Mouse (Mus musculus) limb, embryonic 14.5 days (tissue): ENCODE measurements around the gene Npas3. TPM values are rescaled to one million over a fixed set of nuclear protein-coding genes. Genes with fewer than 3 reads are reported as not detected.

ENCODE experiments used
- ATAC-seq: fragments of 200-750 bp; cut with Nextera tagmentation; 2 replicates; pipeline ENCODE4 v1.8.0; 2017; ENCODE audit warnings: low read depth, moderate number of reproducible peaks, moderate TSS enrichment; ENCODE audit not compliant: low FRiP score
- DNase-seq: peaks from one replicate; pipeline ENCODE4 v3.0.0-alpha.2; 2015; ENCODE audit warnings: low spot score
- H3K27ac ChIP-seq: fragments of 300-500 bp; sonication (generic); replicated peaks from 2 replicates; pipeline ENCODE4 v1.5.1; 2014; ENCODE audit warnings: low read depth, mild to moderate bottlenecking, low read length, moderate library complexity, mixed read lengths
- H3K27me3 ChIP-seq: fragments of 300-500 bp; sonication (generic); 2 replicates; pipeline ENCODE4 v1.6.1; 2014; ENCODE audit warnings: low read length, mixed read lengths; ENCODE audit not compliant: control insufficient read depth, insufficient read depth
- H3K36me3 ChIP-seq: fragments of 300-500 bp; sonication (generic); 2 replicates; pipeline ENCODE4 v1.6.1; 2014; ENCODE audit warnings: mild to moderate bottlenecking, low read length, moderate library complexity, mixed read lengths; ENCODE audit not compliant: control insufficient read depth, insufficient read depth
- H3K4me1 ChIP-seq: fragments of 300-500 bp; sonication (generic); 2 replicates; pipeline ENCODE4 v1.6.1; 2014; ENCODE audit warnings: antibody characterized with exemption, low read length, mixed read lengths; ENCODE audit not compliant: control insufficient read depth, insufficient read depth
- H3K4me2 ChIP-seq: fragments of 300-500 bp; sonication (generic); replicated peaks from 2 replicates; pipeline ENCODE4 v1.6.1; 2014; ENCODE audit warnings: low read depth, mild to moderate bottlenecking, low read length, moderate library complexity; ENCODE audit not compliant: severe bottlenecking
- H3K4me3 ChIP-seq: fragments of 300-500 bp; sonication (generic); replicated peaks from 2 replicates; pipeline ENCODE4 v1.5.1; 2014; ENCODE audit warnings: low read length
- H3K9ac ChIP-seq: fragments of 300-500 bp; sonication (generic); 2 replicates; pipeline ENCODE4 v1.6.1; 2014; ENCODE audit warnings: mild to moderate bottlenecking, low read depth, low read length, moderate library complexity; ENCODE audit not compliant: severe bottlenecking
- H3K9me3 ChIP-seq: fragments of 300-500 bp; sonication (generic); 2 replicates; pipeline ENCODE4 v1.6.1; 2016; ENCODE audit warnings: low read length; ENCODE audit not compliant: control insufficient read depth
- POLR2A ChIP-seq: fragments of 200-500 bp; IDR thresholded peaks from 2 replicates; pipeline ENCODE4 v1.8.0; 2012; ENCODE audit warnings: inconsistent platforms, mild to moderate bottlenecking, moderate library complexity, borderline replicate concordance; ENCODE audit not compliant: insufficient read depth, insufficient read length; ENCODE audit errors: extremely low read depth
- WGBS: fragments of 180-500 bp; shearing (Covaris S2); extraction: QIAGEN DNeasy Blood & Tissue Kit; methylation state at CpG from one replicate; pipeline ENCODE4 v1.1.7; 2014; 5-methylcytosine and 5-hydroxymethylcytosine counted together
- polyA plus RNA-seq, 2 experiments: library from polyadenylated mRNA; depleted of rRNA in 1 of 2; stranded (reverse) in 1 of 2; unstranded in 1 of 2; fragments of >200 nt; fragmentation: Nextera tagmentation in 1 of 2; extraction: Ambion mirVana in 1 of 2; gene quantifications; 2 replicates each; pipeline versions ENCODE4 v1.2.1 to v1.2.3; 2012 to 2014

The Npas3 gene
- polyA plus RNA-seq, 2 experiments, result 5.3 to 5.9 TPM

GRCm38 (mm10) chr12:53527046-53527445 lies 278.6 kb downstream of the Npas3 start:
- no peak overlapping the region for H3K9ac ChIP-seq
- no peak for ATAC-seq
- H3K4me2 ChIP-seq, result no peak overlapping the region
- no peaks in the 10 kb centered on the region for H3K4me1 ChIP-seq
- no peak overlapping the region for H3K27ac ChIP-seq
- TF ChIP-seq POLR2A, result no peak
- H3K4me3 ChIP-seq, result no peak overlapping the region
- no peaks in the 10 kb centered on the region for H3K36me3 ChIP-seq
- 50% methylated on average over 3 of the region's 3 CpGs for WGBS
- H3K9me3 ChIP-seq, result no peaks in the 10 kb centered on the region
- H3K27me3 ChIP-seq, result no peaks in the 10 kb centered on the region
- no peak for DNase-seq

- no peaks in the 10 kb centered on the region for H3K36me3 ChIP-seq
- ATAC-seq (no peak), DNase-seq (no peak)
- 93% methylated on average over 2 of the region's 2 CpGs for WGBS
- no peak overlapping the region for H3K4me2 ChIP-seq
- no peak overlapping the region for H3K4me3 ChIP-seq
- TF ChIP-seq POLR2A, result no peak
- no peak overlapping the region for H3K9ac ChIP-seq
- no peaks in the 10 kb centered on the region for H3K9me3 ChIP-seq
- no peaks in the 10 kb centered on the region for H3K27me3 ChIP-seq
- no peak overlapping the region for H3K27ac ChIP-seq
- no peaks in the 10 kb centered on the region for H3K4me1 ChIP-seq
These were observed 280.9 kb downstream of the Npas3 start for GRCm38 (mm10) chr12:53529345-53529744.

GRCm38 (mm10) chr12:53536816-53537215 lies 288.3 kb downstream of the Npas3 start:
- Histone ChIP-seq H3K27me3 (no peaks in the 10 kb centered on the region), H3K4me2 (no peak overlapping the region), H3K4me3 (no peak overlapping the region), H3K4me1 (peaks cover 4% of the 10 kb centered on the region), H3K9me3 (no peaks in the 10 kb centered on the region), H3K36me3 (no peaks in the 10 kb centered on the region), H3K27ac (no peak overlapping the region), H3K9ac (no peak overlapping the region)
- DNase-seq, result no peak
- WGBS, result 63% methylated on average over 5 of the region's 5 CpGs
- TF ChIP-seq POLR2A, result no peak
- ATAC-seq, result no peak

GRCm38 (mm10) chr12:53556359-53556758 lies 307.9 kb downstream of the Npas3 start:
- Histone ChIP-seq H3K4me3 (no peak overlapping the region), H3K36me3 (no peaks in the 10 kb centered on the region), H3K9ac (no peak overlapping the region), H3K27me3 (no peaks in the 10 kb centered on the region), H3K9me3 (no peaks in the 10 kb centered on the region), H3K27ac (no peak overlapping the region), H3K4me1 (no peaks in the 10 kb centered on the region), H3K4me2 (no peak overlapping the region)
- DNase-seq, result no peak
- ATAC-seq, result no peak
- no peak for TF ChIP-seq POLR2A
- WGBS, result 84% methylated on average over 2 of the region's 2 CpGs

GRCm38 (mm10) chr12:53558259-53558658 lies 309.8 kb downstream of the Npas3 start:
- no peaks in the 10 kb centered on the region for H3K27me3 ChIP-seq
- H3K4me1 ChIP-seq, result no peaks in the 10 kb centered on the region
- H3K9ac ChIP-seq, result no peak overlapping the region
- no peak overlapping the region for H3K27ac ChIP-seq
- no peak for DNase-seq
- H3K4me3 ChIP-seq, result no peak overlapping the region
- ATAC-seq, result no peak
- H3K9me3 ChIP-seq, result no peaks in the 10 kb centered on the region
- H3K36me3 ChIP-seq, result no peaks in the 10 kb centered on the region
- no peak for TF ChIP-seq POLR2A
- WGBS, result 77% methylated on average over 1 of the region's 1 CpGs
- no peak overlapping the region for H3K4me2 ChIP-seq

GRCm38 (mm10) chr12:53566712-53567387 lies 318.4 kb downstream of the Npas3 start:
- no peak; the same call in 1 of the 2 replicates for ATAC-seq
- H3K4me3 ChIP-seq, result no peak overlapping the region
- DNase-seq, result no peak
- H3K9ac ChIP-seq, result no peak overlapping the region
- WGBS, result 71% methylated on average over 12 of the region's 12 CpGs
- H3K27ac ChIP-seq, result no peak overlapping the region
- TF ChIP-seq POLR2A, result no peak
- H3K4me2 ChIP-seq, result no peak overlapping the region
- no peaks in the 10 kb centered on the region for H3K27me3 ChIP-seq
- no peaks in the 10 kb centered on the region for H3K9me3 ChIP-seq
- no peaks in the 10 kb centered on the region for H3K36me3 ChIP-seq
- no peaks in the 10 kb centered on the region for H3K4me1 ChIP-seq
